Mouse (Mus musculus): ENCODE results near the gene Capzb.
A peak's percentile ranks its signal among the peaks of the same experiment; 100 is the strongest.

Capzb gene

GRCm38 (mm10) chr4:139310899-139311701 is 118.4 kb downstream of the Capzb start:
- peak; percentile 61 to 62 for DNase-seq

GRCm38 (mm10) chr4:139311707-139312106 is 119.0 kb downstream of the Capzb start:
- peak in 1 of 2 experiments; percentile 39 for DNase-seq

GRCm38 (mm10) chr4:139312632-139313031 is 119.9 kb downstream of the Capzb start:
- no peak for DNase-seq

GRCm38 (mm10) chr4:139318449-139318848 is 125.8 kb downstream of the Capzb start:
- DNase-seq = no peak

GRCm38 (mm10) chr4:139319740-139320139 is 127.0 kb downstream of the Capzb start:
- no peak for DNase-seq

GRCm38 (mm10) chr4:139330605-139331004 is 137.9 kb downstream of the Capzb start:
- peak; percentile 84 to 92 for DNase-seq

GRCm38 (mm10) chr4:139334631-139335295 is 142.1 kb downstream of the Capzb start:
- peak; percentile 38 to 40 for DNase-seq

GRCm38 (mm10) chr4:139335507-139335906 is 142.8 kb downstream of the Capzb start:
- DNase-seq = no peak

- peak; percentile 66 to 82 for DNase-seq
Measured at GRCm38 (mm10) chr4:139336822-139337483, 144.3 kb downstream of the Capzb start.

GRCm38 (mm10) chr4:139338145-139338544 is 145.4 kb downstream of the Capzb start:
- DNase-seq = no peak

- DNase-seq = no peak
Measured at GRCm38 (mm10) chr4:139340835-139341234, 148.1 kb downstream of the Capzb start.
